ENCODE assay signal across 8 mouse cellular contexts in the genomic region with DNA sequence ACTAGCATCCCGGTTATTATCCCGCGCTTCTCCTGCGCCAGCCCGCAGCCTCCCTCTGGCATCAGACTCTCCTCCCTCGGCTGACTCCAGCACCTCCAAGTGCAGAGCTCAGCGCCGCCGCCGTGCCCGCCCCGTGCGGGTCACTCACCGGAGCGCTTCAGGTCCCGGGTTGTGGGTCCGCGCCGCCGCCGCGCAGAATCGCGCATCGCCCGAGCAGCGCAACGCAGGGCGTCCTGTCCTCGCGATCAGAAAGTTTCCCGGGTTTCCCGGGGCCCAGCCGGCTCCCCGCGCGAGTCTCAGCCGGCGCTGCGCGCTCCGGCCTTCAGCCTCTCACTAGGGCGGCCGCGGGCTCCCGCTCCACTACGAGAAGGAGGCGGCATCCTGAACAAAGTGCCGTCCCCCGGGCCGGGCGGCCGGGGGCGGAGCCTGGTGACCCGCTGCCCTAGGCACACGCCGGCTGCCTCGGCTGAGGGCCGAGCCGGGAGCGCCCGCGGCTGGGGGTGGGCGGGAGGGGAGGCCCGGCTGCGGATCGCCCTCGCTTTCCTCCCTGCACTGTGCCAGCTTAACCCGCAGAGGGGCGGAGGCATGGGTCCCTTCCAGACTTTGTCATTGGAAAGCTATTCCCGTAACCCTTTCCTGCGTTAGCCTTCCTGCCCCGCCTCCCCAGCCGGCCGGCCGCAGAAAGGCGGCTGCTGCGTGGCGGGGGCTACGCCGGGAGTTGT. TPM values are rescaled to one million over a fixed set of nuclear protein-coding genes. Genes with fewer than 3 reads are reported as not detected.
A peak's percentile ranks its signal among the peaks of the same experiment; 100 is the strongest.
DNase-seq lines count a peak whose midpoint lies in the region; ATAC-seq and TF ChIP-seq lines count a peak whose summit lies in the region.

No protein-coding gene starts in this region.

- H3K9ac ChIP-seq in intestine, embryonic 15.5 days = peak overlapping the region; percentile 86
- H3K9ac ChIP-seq in liver, postnatal 0 days (replicated peaks) = peak overlapping the region; percentile 64
- peak overlapping the region; percentile 81 for H3K9ac ChIP-seq in neural tube, embryonic 13.5 days

- under 1% methylated on average over 78 of the region's 81 CpGs for WGBS in intestine, embryonic 15.5 days
- WGBS in liver, postnatal 0 days (ENCODE audit: insufficient replicate concordance) = under 1% methylated on average over 66 of the region's 81 CpGs
- under 1% methylated on average over 80 of the region's 81 CpGs for WGBS in neural tube, embryonic 13.5 days

- peak; percentile 39 for DNase-seq in thymus, postnatal 4 days
- no peak for DNase-seq in thymus, postnatal 10 days (ENCODE audit: low spot score in 2 of 2)
- peak; percentile 40 to 74 for DNase-seq in cerebellum, postnatal 4 days (ENCODE audit: low spot score in 2 of 2)
- peak; percentile 77 to 86 for DNase-seq in gastrocnemius, postnatal 4 days (ENCODE audit: low spot score in 2 of 2)
- peak; percentile 79 for DNase-seq in liver, postnatal 0 days
- DNase-seq in urinary bladder, postnatal 4 days (ENCODE audit: low spot score in 2 of 2) = peak; percentile 78 to 84

- no peaks in the 10 kb centered on the region for H3K27me3 ChIP-seq in intestine, embryonic 15.5 days (replicated peaks)
- peaks cover 41% of the 10 kb centered on the region for H3K27me3 ChIP-seq in liver, postnatal 0 days (ENCODE audit: insufficient read depth, low read length)
- peaks cover 37% of the 10 kb centered on the region for H3K27me3 ChIP-seq in neural tube, embryonic 13.5 days

- H3K4me1 ChIP-seq in intestine, embryonic 15.5 days (replicated peaks) = peaks cover 44% of the 10 kb centered on the region
- peaks cover 12% of the 10 kb centered on the region for H3K4me1 ChIP-seq in liver, postnatal 0 days (ENCODE audit: insufficient read depth)
- peaks cover 34% of the 10 kb centered on the region for H3K4me1 ChIP-seq in neural tube, embryonic 13.5 days (replicated peaks)

- H3K4me3 ChIP-seq in intestine, embryonic 15.5 days (replicated peaks) = peak overlapping the region; percentile 75
- H3K4me3 ChIP-seq in liver, postnatal 0 days (ENCODE audit: low read depth, low read length) = peak overlapping the region; percentile 55
- peak overlapping the region; percentile 71 for H3K4me3 ChIP-seq in neural tube, embryonic 13.5 days

- H3K36me3 ChIP-seq in intestine, embryonic 15.5 days = no peaks in the 10 kb centered on the region
- H3K36me3 ChIP-seq in liver, postnatal 0 days (replicated peaks; ENCODE audit: insufficient read depth, low read length) = no peaks in the 10 kb centered on the region
- H3K36me3 ChIP-seq in neural tube, embryonic 13.5 days = no peaks in the 10 kb centered on the region

- H3K27ac ChIP-seq in intestine, embryonic 15.5 days = peak overlapping the region; percentile 90
- H3K27ac ChIP-seq in liver, postnatal 0 days (ENCODE audit: low read depth) = peak overlapping the region; percentile 23; the same call in 1 of the 2 replicates
- peak overlapping the region; percentile 85 for H3K27ac ChIP-seq in neural tube, embryonic 13.5 days (replicated peaks)

- TF ChIP-seq CTCF in liver, postnatal 0 days (IDR thresholded peaks at IDR 0.05; ENCODE audit: low read depth) = no peak

- H3K9me3 ChIP-seq in intestine, embryonic 15.5 days = no peaks in the 10 kb centered on the region
- no peaks in the 10 kb centered on the region for H3K9me3 ChIP-seq in liver, postnatal 0 days (ENCODE audit: low read length)
- no peaks in the 10 kb centered on the region for H3K9me3 ChIP-seq in neural tube, embryonic 13.5 days

- peak; percentile 92 for ATAC-seq in intestine, embryonic 15.5 days
- ATAC-seq in liver, postnatal 0 days = peak; percentile 80
- peak; percentile 88 for ATAC-seq in neural tube, embryonic 13.5 days (ENCODE audit: low read depth)

- peak overlapping the region; percentile 98 for H3K4me2 ChIP-seq in intestine, embryonic 15.5 days (replicated peaks)
- peak overlapping the region; percentile 75 for H3K4me2 ChIP-seq in liver, postnatal 0 days (ENCODE audit: low read depth, low read length)
- H3K4me2 ChIP-seq in neural tube, embryonic 13.5 days = peak overlapping the region; percentile 95

- TF ChIP-seq EP300 in liver, postnatal 0 days (IDR thresholded peaks at IDR 0.05; ENCODE audit: low read depth) = no peak

RNA-seq across cellular contexts. Expression of gene Csrp1, which starts 31.9 kb away (rescaled TPM):
- 100 to 1,000 TPM; 109 to 114 TPM for total RNA-seq in gastrocnemius, postnatal 4 days (2021)
- 203 and 215 TPM in 2 replicates for polyA plus RNA-seq in intestine, embryonic 15.5 days (2015; fragmentation: Nextera tagmentation; extraction: Ambion mirVana)
- polyA plus RNA-seq in liver, postnatal 0 days (2015; fragmentation: Nextera tagmentation; extraction: Ambion mirVana) = 23.5 and 25.9 TPM in 2 replicates
- polyA plus RNA-seq in neural tube, embryonic 13.5 days (2015; fragmentation: Nextera tagmentation; extraction: Ambion mirVana) = 28.0 and 30.6 TPM in 2 replicates

Comparison
In these comparisons a context has a peak if more than half of its experiments do, and no peak if none do; other contexts are left out.
1. DNase-seq: peak in thymus, postnatal 4 days (single experiment), cerebellum, postnatal 4 days (2 of 2), gastrocnemius, postnatal 4 days (2 of 2), liver, postnatal 0 days (single experiment) and urinary bladder, postnatal 4 days (2 of 2); none in thymus, postnatal 10 days (0 of 2).
2. H3K27ac ChIP-seq: peak in every context shown above with its lines; median percentile 90 in intestine, embryonic 15.5 days; 85 in neural tube, embryonic 13.5 days; 23 in liver, postnatal 0 days.
3. Peak in every context shown above with its lines, with median percentiles within 50 percentile points of each other: ATAC-seq, H3K4me2 ChIP-seq, H3K4me3 ChIP-seq and H3K9ac ChIP-seq.